Mouse (Mus musculus) MEL-GATA-1-ER (cell line): ENCODE measurements at regions not wholly inside any gene's neighbourhood (a gene's known extent, or its start where the extent isn't known, plus 50 kb on each side); places are given as distances from the start of the nearest gene placed in this dataset.

Source experiments
- DNase-seq: peaks from one replicate; pipeline ENCODE4 v3.0.0-alpha.2; 2012; ENCODE audit warnings: low read depth; ENCODE audit errors: extremely low read depth

DNA sequence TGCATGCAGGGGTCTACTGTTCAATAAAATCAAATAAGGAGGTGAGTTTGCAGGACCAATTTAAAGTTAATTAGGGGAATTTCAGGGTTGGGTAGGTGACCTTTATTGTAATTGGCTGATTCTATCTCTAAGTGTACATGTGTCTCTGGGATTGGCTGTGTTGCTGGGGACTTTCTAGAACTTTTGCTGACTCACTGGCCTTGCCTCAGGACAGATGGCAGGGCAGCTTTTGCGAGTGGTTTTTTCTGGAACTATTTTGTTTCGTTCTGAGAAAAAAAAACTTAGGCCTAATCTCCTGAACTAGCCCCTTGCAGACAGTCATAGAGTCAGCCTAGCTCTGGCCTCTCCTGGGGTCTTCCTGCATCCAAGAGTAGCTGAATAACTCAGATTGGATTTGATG lies 249.3 kb upstream of the Mdga2 start:
- DNase-seq: no peak

DNA sequence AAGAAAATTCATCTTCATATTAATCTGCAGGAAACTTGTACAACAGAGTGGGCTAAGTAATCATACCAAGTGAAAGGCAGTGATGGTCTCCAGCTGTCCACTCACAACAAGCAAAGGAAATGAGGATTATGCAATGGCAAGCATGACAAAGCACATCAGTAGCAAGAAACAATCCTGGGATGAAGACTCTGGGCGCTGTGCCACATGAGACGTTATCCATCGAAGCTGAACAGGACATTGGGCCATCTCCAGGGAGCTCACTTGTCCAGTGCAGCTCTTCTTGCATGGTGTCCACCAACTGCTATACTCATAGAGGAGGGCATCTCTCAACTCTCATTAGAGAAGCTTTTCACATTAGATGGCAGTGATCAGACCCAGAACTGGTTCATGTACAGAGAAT lies 248.7 kb upstream of the Mdga2 start:
- no peak for DNase-seq

DNA sequence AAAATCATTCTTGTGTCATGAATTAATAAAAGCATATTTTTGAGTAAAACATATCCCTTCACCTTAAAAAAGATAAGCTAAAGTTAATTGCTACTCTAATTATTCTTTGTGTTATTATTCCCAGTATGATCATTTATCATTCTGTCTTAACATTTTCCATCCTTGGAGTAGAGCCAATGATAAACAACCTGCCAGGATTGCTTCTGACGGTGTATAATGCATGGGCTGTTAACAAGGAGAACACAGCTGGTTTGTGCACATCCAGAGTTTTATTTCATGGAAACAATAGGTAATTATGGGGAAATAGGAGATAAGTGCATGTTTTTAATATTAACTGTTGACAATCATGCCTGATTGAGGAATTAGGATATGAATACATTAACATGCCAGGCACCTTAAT lies 226.8 kb upstream of the Mdga2 start:
- DNase-seq: no peak

DNA sequence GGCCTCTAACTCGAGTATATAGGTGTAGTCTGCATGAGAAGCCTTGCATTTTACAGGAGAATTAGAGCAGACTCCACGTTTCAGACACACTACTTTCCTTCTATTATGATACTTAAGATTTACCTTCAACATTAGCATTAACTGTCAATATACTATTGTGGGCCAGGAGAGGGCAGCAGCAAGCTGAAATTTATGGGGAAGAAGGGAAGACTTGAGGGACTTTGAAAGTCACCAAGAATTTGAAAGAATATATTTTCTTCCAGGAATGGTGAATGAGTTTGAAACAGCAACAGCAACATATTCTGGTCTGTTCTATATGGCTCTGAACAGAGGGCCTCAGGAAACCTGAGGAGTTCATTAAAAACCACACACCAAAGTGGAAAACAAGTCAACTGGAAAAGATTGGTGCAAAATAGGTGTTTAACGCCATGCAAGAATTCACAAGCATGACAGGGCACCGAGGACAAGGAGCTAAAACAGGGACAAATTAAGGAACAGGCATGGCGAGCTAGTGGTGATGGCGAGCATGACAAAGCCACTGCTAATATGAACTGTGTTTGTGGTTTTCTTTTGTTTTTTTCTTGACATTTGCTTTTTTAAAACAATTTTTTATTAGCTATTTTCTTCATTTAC lies 208.1 kb upstream of the Mdga2 start:
- peak; percentile 2 for DNase-seq

DNA sequence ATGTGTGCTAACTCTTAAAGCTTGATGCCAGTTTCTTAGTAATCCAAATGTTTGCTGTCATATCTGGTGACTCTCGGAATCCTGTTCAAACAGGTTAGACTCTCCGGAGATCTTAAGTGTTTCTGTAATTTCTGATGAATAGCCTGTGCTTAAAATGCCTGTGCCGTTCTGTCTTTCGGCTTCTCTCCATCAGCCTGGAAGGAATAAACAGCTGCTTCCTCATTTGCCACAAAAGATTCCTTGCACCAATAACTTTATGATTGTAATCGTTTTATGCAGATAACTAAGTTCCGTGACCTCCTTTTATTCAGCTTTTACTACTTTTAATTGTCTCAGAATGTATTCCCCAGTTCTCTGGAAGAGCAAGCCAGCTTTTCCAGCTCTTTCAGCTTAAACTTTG lies 204.5 kb upstream of the Mdga2 start:
- no peak for DNase-seq

DNA sequence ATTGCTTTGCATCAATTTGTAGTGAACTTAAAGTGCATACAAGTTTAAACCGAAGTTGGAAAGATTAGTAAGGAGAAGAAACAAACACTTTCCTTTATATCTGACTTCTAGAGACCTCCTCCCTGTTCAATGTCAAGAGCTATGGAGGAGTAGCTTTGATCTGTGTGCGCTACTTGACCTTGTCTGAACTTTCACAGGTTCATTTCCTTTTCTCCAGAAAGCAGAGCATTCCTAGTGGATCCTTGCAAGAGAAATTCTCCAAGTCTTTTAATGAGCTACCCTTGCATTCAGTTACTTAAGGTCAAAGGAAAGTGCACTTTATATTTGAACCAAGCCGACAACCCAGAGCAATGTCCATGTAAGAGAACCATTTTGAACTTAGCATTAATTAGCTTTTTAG lies 177.2 kb upstream of the Mdga2 start:
- no peak for DNase-seq

DNA sequence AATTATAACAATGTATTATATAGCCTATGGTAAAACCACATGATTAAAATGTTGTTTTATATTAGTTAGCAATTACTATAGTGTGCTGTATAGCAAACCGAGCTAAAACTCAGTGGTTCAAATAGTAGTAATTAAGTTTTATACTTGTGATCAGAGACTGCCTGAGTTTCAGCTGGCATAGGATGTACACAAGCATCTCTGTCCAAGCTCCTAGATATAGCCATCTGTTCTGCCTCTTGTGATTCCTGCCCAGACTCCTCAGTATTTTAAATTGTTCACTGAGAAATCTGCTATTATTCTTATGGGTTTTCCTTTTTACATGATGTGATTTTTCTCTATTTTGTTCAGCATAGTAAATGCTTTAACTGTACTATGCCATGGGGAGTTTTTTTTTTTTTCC lies 152.2 kb upstream of the Mdga2 start:
- DNase-seq: no peak

DNA sequence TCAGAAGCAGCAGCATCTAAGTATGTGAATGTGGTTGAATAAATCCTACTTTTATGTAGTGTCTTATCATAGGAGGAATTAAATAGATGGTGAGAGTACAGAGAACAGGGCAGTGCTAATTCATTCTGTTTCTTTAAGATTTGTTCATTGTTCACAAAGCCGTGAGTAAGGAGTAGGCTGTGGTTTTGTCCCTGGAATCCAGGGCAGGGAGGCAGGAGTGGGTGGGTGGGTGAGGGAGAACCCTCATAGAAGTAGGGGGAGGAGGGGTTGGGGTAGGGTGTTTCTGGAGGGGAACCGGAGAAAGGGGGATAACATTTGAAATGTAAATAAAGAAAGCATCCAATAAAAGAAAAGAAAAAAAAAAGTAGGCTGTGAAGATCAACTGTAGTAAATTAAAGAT lies 126.2 kb upstream of the Mdga2 start:
- no peak for DNase-seq

DNA sequence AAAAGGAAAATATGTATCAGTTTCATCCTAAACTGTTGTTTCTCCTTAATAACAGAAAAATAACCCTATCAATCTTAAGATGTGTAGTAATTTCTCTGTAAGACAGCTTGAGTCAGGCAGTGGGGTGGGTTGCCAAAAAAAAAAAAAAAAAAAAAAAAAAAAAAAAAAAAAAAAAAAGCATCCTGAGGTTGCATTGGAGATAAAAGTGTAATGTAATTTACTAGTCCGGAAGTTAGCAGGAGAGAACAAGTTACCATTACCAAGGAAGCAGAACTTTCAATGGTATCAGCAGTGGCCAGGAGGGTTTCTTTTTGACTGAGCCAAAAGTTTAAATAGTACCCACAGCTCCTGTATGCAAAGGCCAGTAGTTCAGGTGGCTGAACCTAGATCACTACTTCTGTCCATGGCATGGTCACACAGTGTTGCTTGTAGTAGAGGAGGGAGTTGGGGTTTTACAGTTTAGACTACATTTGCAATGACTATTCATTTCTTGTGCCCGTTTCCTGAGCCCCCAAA lies 110.2 kb upstream of the Mdga2 start:
- DNase-seq: no peak

DNA sequence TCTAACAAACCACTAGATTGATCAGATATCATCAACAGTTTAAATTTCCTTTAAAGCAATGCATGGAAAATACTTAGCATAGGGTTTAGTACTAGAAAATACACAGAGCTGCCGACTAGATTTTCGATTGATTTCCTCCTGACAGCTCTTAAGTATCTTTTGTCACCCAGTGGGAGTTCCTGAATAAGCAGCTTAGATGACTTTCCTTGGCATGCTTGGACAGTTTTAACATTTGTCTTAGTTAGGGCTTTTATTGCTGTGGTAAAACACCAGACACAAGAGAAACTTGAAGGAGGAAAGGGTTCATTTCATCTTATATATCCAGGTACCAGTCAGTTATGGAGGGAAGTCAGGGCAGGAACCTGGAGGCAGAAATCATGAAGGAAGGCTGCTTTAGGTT lies 104.0 kb upstream of the Mdga2 start:
- no peak for DNase-seq

DNA sequence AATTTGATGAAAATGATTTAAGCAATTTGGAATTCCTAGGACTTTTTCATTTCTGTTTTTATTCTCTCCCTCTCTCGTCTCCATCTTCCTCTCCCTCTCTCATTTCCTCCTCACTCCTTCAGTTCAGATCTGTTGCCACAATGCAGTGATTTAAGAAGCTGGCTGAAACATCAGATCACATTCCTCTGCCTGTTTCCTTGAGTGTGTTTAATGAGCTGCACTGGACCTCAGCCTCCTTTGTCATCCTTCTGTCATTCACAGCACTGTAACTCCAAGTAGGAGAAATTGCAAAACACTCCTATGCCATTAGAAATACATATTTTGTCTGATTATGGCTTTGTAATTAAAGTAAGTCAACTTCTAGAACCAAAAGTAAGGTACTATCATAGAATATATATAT lies 103.5 kb upstream of the Mdga2 start:
- no peak for DNase-seq

DNA sequence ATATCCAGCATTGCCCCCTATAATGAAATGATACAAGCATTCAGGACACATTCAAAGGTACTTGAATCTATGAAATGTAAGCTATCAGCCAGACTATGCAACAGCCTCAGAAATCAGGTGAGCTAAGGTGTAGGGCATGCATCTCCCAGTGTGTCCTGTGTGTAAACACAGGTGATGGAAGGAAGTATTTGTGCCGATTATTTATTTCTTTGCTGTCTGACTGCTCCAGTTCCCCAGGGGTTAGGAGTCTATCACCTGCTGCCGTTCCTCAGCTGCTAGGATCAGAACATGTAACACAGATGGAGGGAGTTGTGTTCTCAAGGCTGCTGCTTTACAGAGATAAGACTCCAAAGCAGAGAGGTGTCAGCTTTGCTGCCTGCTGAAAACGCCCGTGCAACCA lies 103.0 kb upstream of the Mdga2 start:
- DNase-seq: no peak

DNA sequence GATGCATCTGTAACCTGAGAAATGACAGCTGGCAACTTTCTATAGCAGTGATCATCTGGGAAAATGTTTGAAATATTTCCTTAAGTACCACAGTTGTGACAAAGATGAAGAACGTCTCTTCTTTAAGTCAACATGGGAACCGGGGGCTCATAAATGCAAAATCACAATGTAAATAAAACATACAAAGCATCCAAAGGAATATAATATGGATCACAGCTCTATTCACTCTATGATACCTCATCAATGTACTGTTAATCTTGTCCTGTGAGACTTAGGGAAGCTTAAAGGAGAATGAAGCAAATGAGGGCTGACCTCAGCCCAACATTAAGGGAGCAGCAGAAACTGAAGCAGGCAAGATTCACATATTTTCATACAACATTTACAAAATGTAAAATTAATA lies 96.3 kb upstream of the Mdga2 start:
- no peak for DNase-seq

DNA sequence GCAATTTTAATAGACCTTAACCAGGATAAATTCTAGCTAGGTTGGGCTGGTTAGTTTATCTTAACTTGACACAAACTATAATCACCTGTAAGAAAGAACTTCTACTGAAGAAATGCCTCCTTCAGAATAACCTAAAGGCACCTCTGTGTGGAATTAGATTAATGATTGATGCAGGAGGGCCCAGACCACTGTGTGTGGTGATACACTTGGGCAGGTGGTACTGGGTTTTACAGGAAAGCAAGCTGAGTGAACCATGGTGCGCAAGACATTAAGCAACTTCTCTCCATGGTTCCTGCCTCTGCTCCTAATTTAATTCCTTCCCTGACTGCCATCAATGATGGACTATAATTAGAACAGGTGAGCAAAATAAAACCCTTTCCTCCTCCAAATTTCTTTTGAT lies 77.9 kb upstream of the Mdga2 start:
- no peak for DNase-seq

DNA sequence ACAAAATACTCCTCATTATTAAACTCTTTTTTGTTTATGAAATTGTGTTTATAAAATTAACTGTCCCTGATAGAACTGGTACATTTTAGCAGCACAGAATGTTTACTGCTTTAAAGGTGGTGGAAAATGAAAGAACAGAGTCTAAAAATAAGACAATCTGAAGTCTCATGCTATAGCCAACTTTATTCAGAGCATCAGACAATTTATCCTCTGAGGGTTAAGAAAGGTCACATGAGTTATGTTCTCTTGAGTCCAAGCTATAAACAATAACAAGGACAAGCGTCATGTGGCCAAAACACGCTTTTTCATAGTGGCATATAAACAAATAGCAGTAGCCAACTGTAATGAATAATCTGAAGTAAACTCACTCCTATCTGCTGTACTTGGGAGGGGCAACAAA lies 67.7 kb upstream of the Mdga2 start:
- DNase-seq: no peak

DNA sequence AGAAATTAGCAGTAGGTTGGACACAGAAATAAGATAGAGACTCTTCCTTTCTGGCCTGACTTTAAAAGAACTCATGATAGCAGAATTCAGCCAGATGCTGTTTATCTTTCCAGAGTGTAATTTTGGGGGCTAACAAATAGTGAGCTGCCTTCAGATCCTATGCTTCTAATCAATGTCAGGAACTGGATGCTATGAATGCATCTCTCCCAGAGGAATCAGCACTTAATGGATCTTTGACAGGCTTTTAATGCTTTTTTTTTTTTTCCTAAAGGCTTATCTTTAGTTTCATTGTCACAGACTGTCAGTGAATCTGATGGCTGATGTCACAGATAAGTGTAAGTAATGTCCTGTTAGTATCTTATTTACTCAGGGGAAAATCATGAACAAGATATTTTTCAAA lies 50.5 kb upstream of the Mdga2 start:
- DNase-seq: no peak

DNA sequence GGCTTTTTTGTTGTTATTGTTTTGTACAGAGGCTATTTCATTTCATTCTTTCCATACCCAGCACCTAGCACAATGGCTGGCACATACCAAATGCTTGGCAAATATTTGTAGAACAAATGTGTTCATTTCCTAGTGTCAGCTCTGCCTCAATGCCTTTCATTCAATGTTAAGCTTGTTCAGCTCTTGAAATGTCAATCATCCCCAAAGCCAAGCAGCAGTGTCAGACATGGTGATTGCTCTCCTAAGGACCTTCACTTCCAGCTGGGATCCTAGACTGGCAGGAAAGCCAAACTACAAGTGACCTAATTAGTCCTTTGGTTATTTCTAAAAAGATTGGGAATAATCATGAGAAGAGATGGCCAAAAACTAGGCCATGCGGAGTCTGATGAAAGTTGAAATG lies 50.0 kb upstream of the Mdga2 start:
- no peak for DNase-seq
